Mouse (Mus musculus) adrenal gland, adult 8-10 months (tissue): ENCODE measurements around the gene Gabbr2. TPM values are rescaled to one million over a fixed set of nuclear protein-coding genes. Genes with fewer than 3 reads are reported as not detected.
A peak's percentile ranks its signal among the peaks of the same experiment; 100 is the strongest.

Experiments
- DNase-seq: peaks from one replicate; pipeline ENCODE4 v3.0.0; 2022
- total RNA-seq, 4 experiments: library from RNA; stranded (reverse); gene quantifications; 2 replicates each; pipeline ENCODE4 v1.2.4; 2022

The Gabbr2 gene
- under 1 TPM; 0.31 to 0.52 (median 0.39) TPM for total RNA-seq

DNA sequence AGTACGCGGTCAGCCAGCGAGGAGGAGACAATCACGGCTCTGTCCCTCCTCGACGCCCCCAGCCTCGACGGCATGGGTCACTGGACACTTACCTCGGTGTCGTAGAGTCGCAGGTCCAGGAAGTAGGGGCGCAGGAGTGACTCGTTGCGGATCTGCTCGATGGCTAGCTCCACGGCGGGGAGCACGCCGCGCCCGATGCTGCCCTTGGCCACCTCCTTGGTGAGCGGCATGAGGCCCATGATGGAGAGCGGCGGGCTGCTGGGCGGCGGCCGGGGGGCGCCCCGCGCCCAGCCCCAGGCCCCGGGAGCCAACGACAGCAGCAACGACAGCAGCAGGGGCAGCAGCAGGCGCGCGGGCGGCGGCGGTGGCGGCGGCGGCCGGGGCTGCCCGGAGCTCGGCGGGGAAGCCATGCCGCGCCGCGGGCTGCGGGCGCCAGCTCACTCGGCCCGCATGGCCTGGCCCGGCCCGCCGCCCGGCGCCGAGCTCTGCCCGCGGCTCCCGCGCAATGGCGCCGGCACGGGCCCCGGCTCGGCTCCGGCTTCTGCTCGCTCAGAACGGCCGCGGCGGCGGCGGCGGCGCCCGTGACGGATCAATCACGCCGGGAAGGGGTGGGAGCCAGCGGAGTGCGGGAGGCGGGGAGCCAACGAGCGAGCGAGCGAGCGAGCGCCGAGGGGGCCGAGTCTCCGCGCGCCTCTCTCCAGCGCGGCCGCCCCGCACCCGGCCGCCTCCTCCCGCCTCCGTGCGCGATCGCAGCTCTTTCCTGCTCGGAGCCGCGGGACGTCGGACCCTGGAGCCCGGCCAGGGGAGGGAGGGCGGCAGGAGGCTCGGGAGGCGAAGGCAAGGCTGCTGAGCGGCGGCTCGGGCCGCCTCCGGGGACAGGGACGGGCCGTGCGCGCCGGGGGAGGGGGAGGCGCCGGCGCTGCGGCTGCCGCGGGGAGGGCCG, at the start of gene Gabbr2:
TSS of gene Gabbr2 (minus strand) at position 858 of the 943 bp plus-strand sequence.
- no peak for DNase-seq

DNA sequence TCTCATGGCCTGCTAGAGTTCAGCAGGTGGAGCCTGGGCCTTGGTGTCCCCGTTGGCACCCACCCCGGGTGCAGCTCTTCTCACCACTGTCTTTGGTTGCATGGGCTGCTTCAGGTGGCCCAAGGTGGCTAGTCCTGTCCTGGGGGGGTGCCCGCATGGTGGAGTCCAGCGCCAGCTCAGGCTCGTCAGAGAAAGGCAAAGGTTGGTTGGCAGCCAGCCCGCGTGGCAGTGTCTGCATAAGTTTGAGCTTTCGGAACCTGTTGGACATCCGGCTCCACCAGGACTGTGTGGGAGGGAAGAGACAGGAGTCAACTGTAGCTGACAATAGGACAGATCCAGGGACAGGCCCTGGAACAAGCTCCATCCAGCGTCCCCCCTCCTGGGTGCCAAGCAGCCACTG, 47.9 kb upstream of the Gabbr2 start:
- no peak for DNase-seq

DNA sequence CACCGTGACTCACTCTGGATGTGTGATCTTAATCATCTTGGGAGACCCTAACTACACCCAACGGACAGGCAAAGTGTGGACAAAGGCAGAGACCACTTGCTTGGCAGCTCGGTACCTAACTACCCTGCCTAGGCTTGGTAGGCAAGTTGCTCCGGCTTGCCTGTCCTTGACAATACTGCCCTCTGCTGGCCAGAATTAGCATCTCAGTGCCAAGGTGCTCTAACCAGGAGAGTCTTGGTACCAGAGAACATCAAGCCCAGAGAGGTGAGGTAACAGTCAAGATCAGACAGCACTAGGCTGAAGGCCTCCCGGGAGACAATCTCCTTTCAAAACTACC, 45.6 kb upstream of the Gabbr2 start:
- DNase-seq: no peak

DNA sequence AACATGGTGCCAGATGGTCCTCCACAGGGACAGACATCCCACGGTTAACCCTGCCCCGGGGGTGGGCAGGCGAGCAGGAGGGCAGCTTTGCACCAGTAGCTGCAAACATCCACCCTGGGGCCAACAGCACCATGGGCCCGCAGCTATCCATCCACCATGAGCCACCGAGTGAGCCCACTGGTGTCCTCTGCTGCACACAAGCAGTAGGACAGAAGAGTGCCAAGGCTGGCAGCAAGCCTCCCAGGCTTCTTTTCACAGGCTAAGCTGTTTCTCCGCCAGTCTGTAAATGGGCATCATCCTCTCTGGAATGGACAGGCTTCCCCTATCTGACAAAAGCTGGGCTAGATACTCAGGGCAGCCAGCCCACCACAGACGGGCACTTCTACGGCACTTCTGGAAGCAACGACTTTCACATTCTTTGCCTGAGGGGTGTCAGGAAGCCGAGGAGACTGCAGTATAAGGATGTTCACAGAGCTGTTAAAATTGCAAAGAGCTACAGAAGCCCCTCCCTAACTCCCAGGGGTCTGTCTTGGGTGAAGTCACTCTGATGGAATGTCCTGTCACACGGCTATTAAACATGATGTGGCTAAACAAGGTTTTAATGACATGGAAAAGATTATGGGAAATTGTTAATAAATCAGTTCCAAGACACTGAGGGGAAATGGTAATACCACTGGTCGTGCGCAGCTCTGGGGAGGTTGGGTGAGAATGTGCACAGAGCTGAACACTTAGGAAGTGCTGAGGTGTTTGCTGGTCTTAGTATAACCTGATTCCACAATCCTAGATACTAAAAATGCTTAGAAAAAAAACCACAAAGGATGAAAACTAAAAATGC, 45.0 kb upstream of the Gabbr2 start:
- no peak for DNase-seq

DNA sequence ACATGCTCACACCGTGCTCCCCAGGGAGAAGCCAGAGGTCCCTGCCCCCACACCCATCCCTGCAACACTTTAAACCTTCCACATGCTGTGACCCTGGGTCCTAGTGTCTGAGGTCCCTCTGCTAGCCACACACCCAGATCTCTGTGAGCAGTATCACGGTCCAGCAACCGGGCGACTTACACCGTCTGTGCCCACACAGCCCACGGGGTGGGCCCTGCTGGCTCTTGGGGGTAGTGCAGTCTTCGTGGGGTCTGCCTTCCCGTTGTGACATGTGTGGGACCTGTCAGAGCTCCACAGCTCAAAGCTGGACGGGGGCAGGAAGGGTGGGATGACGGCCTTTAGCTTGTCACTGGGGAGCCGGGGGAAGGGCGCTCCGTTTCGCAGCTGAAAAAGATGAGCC, 43.9 kb upstream of the Gabbr2 start:
- no peak for DNase-seq

GRCm38 (mm10) chr4:47032171-47032570, 40.5 kb upstream of the Gabbr2 start:
- DNase-seq: no peak

DNA sequence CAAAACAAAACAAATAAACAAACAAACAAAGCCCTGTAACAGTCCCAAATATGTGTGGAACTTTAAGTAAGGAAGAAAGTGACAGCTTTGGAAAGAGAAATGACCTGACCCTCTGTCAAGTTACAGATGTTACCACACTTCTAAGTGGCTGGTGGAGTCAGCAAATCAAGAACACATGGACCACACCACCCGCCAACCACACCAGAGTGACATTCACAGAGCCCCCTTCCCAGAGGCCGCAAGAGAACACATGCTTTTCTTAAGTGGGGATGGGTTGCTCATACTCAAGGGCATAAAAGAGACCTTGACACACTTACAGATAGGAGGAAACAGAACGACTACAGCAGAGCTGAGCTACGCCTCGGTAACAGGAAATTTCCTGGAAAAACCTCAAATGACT, 37.1 kb upstream of the Gabbr2 start:
- DNase-seq: no peak

DNA sequence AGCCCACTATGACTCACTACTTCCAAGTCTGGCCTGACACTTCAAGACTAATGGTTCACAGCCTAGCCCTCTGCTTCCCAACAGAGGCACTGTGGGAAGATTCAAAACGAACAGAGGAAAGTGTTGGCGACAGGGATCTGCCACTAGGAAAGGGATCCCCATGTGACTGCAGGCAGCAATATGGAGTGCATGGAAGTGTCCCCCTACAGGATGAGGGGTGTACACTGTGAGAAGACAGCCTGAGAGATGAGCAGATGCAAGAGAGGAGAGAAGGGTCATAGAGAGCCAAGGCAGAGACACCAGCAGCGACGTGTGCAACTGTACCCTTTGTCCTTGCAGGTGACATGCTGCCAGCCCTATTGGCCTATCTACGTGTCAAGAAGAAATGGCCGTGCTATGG, 32.3 kb upstream of the Gabbr2 start:
- no peak for DNase-seq

GRCm38 (mm10) chr4:47022804-47023603, 31.3 kb upstream of the Gabbr2 start:
- no peak for DNase-seq

GRCm38 (mm10) chr4:47020563-47020962, 28.9 kb upstream of the Gabbr2 start:
- DNase-seq: peak; percentile 11

- no peak for DNase-seq
Observed at GRCm38 (mm10) chr4:47015156-47015555, 23.5 kb upstream of the Gabbr2 start.

- DNase-seq: peak; percentile 24
Observed at GRCm38 (mm10) chr4:47012476-47012875, 20.8 kb upstream of the Gabbr2 start.

DNA sequence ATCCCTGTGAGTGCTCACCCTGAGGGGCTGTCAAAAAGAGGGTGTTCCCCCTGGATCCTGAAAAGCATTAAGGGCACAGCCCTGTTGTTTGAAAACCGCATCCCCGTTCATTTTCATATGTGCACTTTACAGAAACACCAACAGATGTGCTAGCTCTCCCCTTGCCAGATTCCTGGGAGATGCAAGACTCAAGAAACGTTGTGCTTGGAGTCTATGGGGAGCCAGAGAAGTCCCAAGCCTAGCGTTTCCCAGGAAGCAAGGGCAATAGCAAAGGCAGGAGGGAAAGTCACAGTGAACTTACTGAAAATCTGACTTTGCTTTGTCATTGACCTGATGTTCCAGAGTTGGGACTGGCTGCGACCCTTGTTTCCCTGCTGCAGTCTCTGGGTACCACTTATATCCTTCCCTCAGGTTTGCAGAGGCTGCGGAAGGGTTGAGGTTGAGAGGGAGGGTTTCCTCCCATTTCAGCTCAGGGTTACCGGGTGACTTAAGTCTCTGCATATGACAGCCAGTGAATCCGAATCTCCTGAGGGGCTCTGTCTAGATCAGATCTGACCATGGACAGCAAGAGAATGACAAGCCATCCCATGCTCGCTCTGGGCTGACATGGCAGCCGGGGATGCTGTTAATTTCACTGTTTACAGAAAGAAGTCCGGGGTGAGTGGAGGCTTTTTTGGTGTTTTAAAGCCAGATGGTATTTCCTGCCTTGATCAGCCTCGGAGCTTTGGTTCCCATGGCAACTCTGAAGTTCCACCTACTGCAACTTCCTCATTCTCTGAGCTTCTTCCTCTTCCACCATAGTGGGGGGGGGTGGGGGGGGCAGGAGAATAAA, 18.9 kb upstream of the Gabbr2 start:
- DNase-seq: no peak

DNA sequence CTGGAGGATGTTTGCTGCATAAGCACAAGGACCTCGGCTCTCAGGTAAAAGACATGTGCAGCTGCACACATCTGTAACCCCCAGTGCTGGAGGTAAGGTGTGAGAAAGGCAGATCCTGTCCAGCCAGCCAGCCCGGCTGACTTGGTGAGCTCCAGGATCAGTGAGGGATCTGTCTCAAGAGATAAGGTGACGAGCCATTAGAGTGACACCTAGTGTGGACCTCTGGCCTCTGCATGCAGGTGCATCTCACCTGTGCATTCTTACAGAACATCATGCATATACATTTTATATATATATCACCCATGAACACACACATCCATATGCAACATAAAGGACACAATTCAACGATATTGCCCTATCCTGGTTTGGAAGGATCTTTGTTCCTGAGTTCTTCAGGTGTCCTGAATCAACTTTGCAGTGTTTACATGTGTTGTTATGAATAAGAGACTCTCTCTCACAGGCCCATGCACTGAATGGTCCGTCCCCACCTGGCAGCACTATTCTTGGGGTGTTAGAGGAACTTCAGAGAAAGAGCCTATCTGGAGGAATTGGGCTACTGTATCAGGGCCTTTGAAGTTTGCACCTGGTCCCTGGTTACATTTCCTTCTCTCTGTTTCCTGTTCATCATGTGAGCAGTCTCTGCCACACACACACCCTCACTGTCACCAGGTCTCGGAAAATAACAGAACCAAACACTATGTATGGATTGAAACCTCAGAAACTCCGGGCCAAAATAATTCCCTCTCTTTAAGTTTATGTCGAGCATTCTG, 9.1 kb upstream of the Gabbr2 start:
- DNase-seq: no peak

DNA sequence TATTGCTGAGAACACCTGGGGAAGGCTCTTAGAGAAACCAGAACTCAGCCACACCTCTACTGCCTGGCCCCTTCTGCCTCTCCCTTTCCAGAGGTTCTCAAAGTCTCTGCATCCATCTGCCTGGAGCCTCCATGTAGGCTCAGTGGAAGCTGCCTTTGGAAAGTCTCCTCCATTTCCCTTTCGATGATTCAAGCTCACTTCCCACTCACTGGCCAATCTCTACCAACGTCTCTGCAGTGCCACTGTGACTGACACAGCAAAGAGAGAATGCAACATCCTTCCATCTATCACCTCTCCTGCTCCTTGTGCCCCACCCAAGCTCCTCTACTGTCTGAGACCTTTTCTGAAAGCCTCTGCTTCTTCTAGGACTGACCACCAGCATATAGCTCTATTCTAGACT, 6.3 kb upstream of the Gabbr2 start:
- no peak for DNase-seq

GRCm38 (mm10) chr4:46992827-46993473, 1.3 kb upstream of the Gabbr2 start:
- no peak for DNase-seq

DNA sequence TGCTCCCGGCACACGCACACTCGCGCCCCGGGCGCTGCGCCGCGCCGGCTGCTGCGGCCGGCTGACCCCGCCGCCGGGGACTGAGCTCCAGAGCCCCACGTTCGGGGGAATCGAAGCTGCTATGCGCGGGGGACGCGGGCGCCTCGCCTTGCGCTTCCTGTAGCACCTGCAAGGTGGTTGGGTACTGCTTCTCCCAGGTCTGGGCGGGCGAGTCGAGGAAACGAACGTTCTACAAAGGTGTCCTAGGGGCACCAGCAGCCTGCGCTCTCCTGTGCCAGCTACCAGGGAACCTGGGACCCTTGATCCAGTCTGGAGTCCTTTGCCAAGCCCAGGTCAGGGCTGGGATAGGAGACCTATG, 265 bp upstream of the Gabbr2 start:
- DNase-seq: no peak

GRCm38 (mm10) chr4:46990281-46991015, 1.2 kb downstream of the Gabbr2 start:
- no peak for DNase-seq

DNA sequence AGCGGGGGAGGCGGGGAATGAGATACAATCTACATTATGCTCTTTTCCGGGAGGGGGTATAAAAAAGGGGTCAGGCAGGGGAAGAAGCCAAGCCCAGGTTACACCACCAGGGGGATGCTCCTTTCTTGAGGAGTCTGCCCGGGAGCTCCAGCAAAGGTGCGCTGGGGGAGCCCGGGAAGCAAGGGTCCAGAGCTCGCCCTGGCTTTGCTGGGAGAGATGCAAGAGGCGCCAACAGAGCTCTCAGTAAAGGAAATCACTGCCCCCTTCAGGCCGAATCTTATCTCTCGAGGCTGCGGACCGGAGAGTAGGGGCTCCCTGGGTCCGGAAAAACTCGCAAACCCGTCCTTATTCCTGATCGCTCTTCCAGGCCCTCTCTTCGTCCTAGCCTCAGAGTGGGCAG, 1.8 kb downstream of the Gabbr2 start:
- DNase-seq: no peak

DNA sequence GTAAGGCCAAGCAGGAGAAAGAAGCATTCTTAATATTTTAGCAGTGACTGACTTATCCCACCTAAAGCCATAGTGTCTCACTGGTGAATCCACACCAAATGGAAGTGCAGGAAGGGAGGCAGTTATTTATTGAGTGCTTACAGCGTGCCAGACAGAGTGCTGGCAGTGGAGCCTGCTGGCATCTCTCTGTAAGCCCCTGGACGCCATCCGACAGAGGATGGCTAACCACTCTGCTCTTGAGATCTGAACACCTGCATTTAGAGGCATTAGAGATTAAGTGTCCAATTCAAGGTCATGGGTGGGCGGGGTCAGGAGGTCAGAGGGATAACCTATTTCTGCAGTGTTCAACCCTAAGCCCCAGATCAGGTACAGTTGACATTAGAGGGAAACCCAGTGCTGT, 2.8 kb downstream of the Gabbr2 start:
- DNase-seq: no peak
